Mouse (Mus musculus) ES-E14 (cell line): Measurements from ENCODE around the gene Tgm6.

Source experiments
- HCFC1 ChIP-seq: IDR thresholded peaks from 2 replicates; pipeline ENCODE4 v1.6.1; 2012; ENCODE audit warnings: low read length, inconsistent platforms, borderline replicate concordance; ENCODE audit not compliant: insufficient read depth
- MAFK ChIP-seq: IDR thresholded peaks from 2 replicates; pipeline ENCODE4 v1.6.1; 2014; ENCODE audit warnings: mild to moderate bottlenecking, low read depth, low read length, inconsistent platforms; ENCODE audit not compliant: insufficient read depth
- ZC3H11A ChIP-seq: IDR thresholded peaks from 2 replicates; pipeline ENCODE4 v1.6.1; 2012; ENCODE audit warnings: low read depth, mild to moderate bottlenecking, inconsistent platforms, low read length, borderline replicate concordance

DNA sequence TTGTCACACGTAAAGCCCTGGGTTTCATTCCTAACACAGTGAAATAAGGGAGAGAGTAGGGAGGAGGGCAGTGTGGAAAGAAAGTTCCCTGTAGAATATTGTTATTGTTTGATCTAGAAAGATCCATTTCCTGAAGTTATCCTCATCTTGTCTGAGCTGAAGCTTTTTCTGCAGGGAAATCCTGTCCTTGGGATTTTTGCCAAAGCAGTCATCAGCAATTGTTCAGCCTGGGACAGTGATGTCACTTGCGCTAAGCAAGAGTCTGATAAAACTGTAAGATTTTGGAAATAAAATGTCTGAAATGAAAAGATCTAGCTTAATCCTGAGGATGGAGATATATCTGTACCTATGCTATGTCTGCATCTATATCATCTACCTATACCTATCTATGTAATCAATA is 41.8 kb upstream of the Tgm6 start:
- TF ChIP-seq MAFK (no peak), ZC3H11A (no peak), HCFC1 (no peak)
